Mouse (Mus musculus): ENCODE measurements around the gene Fam20c. TPM values are rescaled to one million over a fixed set of nuclear protein-coding genes. Genes with fewer than 3 reads are reported as not detected.

The Fam20c gene
- polyA plus RNA-seq, 1 experiment from 2014 or later: 51.5 TPM

DNA sequence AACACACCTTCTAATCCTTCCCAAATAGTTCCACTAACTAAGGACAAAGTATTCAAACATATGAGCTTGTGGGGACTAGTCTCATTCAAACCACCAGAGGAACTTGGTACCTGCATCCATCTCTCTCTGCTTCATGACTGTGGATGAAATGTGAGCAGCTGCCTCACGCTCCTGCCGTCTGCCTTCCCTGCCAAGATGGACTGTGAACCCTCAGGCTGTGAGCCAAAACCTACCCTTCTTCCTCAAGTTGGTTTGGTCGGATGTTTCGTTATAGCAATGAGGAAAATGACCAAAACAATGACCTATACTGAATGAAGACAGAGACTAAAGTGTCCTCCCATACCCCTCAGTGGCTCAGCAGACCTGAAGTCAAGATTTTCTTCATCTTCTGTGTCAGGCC, 86.7 kb downstream of the Fam20c start:
- 95% methylated on average over 4 of the region's 4 CpGs for WGBS
- H3K36me3 ChIP-seq: no peaks in the 10 kb centered on the region
- ATAC-seq (ENCODE audit: low FRiP score): no peak
- no peak overlapping the region for H3K4me3 ChIP-seq
- no peaks in the 10 kb centered on the region for H3K27me3 ChIP-seq
- H3K9me3 ChIP-seq: no peaks in the 10 kb centered on the region
- no peak overlapping the region for H3K9ac ChIP-seq
- H3K27ac ChIP-seq: no peak overlapping the region
- 0 out of 2 replicates have a peak, but pooled peaks cover 3% of the 10 kb centered on the region for H3K4me1 ChIP-seq (replicated peaks)
- no peak overlapping the region for H3K4me2 ChIP-seq

DNA sequence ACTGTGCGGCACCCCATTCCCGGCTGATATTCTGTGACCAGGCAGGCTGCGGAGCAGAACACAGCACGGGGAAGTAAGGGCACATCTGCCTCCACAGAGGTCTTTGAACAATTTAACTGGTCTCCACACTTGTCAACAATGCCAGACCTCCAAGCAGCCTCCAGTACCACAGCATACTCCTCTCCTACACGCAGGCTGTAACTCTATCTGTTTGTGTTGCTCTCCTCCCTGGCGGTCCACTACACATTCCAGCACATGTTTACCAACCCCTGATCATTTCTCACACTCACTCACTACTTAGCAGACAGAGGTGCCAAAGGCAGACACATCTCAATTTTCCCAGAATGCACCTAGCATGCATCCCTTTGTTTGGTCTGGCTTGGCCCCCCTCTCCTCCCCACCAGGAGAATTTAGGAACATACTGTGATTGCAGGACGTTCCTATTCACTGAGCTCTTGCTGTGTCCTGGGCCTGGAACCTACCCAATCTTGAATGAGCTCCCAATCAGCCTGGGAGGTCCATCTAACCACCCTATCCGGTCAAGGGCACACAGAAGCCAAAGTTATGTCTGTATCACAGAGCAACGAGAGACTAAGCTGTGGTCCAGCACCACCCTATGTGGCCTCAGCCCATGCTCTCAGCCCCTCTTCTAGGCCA, 89.0 kb downstream of the Fam20c start:
- no peak overlapping the region for H3K4me3 ChIP-seq
- no peak overlapping the region for H3K27ac ChIP-seq
- H3K4me2 ChIP-seq: no peak overlapping the region
- no peaks in the 10 kb centered on the region for H3K9me3 ChIP-seq
- peaks cover 7% of the 10 kb centered on the region; the same call in 1 of the 2 replicates for H3K4me1 ChIP-seq (replicated peaks)
- ATAC-seq (ENCODE audit: low FRiP score): no peak
- 0 out of 2 replicates have a peak, but pooled peaks cover 4% of the 10 kb centered on the region for H3K27me3 ChIP-seq
- H3K9ac ChIP-seq: no peak overlapping the region
- no peaks in the 10 kb centered on the region for H3K36me3 ChIP-seq
- WGBS: 76% methylated on average over 9 of the region's 9 CpGs

DNA sequence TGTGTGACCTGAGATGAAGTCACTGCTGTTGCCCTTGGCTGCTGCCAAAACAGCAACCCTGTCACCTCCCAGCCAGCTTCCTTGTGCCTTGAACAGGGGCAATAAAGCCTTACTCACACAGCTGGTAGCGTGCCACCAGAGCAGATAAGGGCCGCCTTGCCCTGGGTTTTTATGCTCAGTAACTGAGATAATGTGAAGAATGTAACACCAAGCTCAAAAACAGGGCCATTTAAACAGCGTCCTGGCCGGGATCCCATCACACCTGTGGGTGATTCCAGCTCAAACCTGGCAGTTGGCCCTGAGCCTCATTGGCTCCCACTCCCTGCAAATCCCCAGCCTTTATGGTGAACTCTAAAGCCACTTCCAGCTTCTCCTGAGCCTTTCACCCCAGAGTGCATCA, 92.2 kb downstream of the Fam20c start:
- no peaks in the 10 kb centered on the region for H3K36me3 ChIP-seq
- H3K9ac ChIP-seq: 0 out of 2 replicates have a peak overlapping the region, but pooled peaks have one; percentile 35
- WGBS: 88% methylated on average over 4 of the region's 4 CpGs
- H3K9me3 ChIP-seq: no peaks in the 10 kb centered on the region
- no peak for ATAC-seq (ENCODE audit: low FRiP score)
- no peak overlapping the region for H3K4me3 ChIP-seq
- H3K4me1 ChIP-seq (replicated peaks): peaks cover 7% of the 10 kb centered on the region; the same call in 1 of the 2 replicates
- H3K27ac ChIP-seq: no peak overlapping the region
- peaks cover 4% of the 10 kb centered on the region; the same call in 1 of the 2 replicates for H3K27me3 ChIP-seq
- H3K4me2 ChIP-seq: no peak overlapping the region

DNA sequence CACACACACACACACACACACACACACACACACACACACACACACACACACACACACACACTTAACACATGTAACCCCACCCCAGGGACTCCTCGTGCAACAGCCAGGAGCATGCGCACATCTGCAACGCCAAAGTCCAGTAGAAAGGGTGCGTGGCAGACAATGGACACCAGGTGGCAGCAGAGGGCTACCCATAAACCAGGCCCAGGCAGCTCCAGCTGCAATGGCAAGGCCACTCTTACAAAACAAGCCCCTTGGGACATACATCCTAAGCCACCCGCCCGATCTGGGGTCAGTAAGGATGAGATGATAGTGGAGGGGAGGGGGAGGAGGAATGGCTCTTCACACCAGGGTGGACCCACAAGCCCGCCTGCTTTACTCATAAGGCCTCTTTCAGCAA, 93.8 kb downstream of the Fam20c start:
- H3K4me1 ChIP-seq (replicated peaks): peaks cover 4% of the 10 kb centered on the region; the same call in 1 of the 2 replicates
- 3% methylated on average over 7 of the region's 7 CpGs for WGBS
- H3K9ac ChIP-seq: no peak overlapping the region
- no peaks in the 10 kb centered on the region for H3K36me3 ChIP-seq
- no peak overlapping the region for H3K27ac ChIP-seq
- ATAC-seq (ENCODE audit: low FRiP score): peak; percentile 61
- H3K4me2 ChIP-seq: peak overlapping the region; percentile 32
- no peak overlapping the region for H3K4me3 ChIP-seq
- H3K27me3 ChIP-seq: peaks cover 4% of the 10 kb centered on the region; the same call in 1 of the 2 replicates
- H3K9me3 ChIP-seq: no peaks in the 10 kb centered on the region

DNA sequence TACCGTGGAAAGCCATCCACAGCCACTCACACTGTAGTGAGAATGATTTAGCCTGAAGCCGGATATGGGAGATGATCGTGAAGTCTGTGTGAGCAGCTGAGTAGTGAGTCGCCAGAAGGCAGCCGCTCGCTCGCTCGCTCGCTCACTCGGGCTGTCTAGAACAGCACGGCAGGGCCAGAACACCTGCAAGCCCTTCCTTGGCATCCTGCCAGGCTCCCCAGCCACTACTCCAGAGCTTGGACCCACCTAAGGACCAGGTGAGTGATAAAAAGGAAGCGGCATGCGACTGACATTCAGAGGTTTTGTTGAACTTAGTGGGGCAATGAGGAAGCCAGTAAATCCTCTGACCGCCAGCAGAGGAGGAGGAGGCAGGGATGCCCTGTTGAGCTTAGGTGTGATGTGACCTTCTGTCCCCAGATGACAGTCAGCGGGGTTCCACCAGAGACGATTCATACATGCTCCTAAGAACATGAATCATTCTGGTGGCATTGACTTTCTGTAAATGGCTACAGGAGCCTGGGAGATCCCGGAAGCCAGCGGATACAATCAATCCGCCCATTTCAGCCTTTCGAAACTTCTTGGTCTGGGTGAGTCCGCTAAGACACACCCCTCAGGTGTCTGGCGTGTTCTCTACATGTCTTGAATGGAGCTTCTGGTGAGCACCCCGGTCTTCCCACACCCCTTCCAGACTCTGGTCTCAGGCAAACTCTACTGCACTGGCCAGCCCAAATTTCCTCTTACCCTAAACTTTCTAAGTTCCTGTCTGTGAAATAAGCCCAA, 95.6 kb downstream of the Fam20c start:
- H3K4me3 ChIP-seq: no peak overlapping the region
- no peaks in the 10 kb centered on the region for H3K9me3 ChIP-seq
- H3K27me3 ChIP-seq: peaks cover 4% of the 10 kb centered on the region; the same call in 1 of the 2 replicates
- H3K9ac ChIP-seq: no peak overlapping the region
- H3K4me1 ChIP-seq (replicated peaks): peaks cover 4% of the 10 kb centered on the region; the same call in 1 of the 2 replicates
- no peak overlapping the region for H3K27ac ChIP-seq
- no peak overlapping the region for H3K4me2 ChIP-seq
- no peak for ATAC-seq (ENCODE audit: low FRiP score)
- H3K36me3 ChIP-seq: no peaks in the 10 kb centered on the region
- 86% methylated on average over 23 of the region's 23 CpGs for WGBS

DNA sequence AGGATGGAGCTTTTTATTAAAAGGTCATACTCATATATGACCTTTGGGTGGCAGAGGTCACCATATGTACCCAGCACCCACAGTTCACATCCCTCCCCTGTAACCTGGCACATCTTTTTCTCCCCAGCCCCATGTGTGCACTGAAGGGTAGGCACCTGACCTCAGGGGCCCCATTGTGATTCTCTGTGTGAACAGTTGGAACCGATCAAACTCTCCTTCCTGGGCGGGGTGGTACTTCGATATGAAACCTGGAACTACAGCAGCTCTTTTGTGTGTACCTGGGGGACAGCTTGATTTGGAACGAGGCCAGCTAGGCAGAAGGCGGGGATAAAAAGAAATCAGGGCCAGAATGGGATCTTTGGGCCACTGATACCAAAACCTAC, 96.1 kb downstream of the Fam20c start:
- peaks cover 4% of the 10 kb centered on the region; the same call in 1 of the 2 replicates for H3K4me1 ChIP-seq (replicated peaks)
- H3K27me3 ChIP-seq: peaks cover 4% of the 10 kb centered on the region; the same call in 1 of the 2 replicates
- H3K9me3 ChIP-seq: no peaks in the 10 kb centered on the region
- H3K4me3 ChIP-seq: no peak overlapping the region
- ATAC-seq (ENCODE audit: low FRiP score): no peak
- H3K36me3 ChIP-seq: no peaks in the 10 kb centered on the region
- no peak overlapping the region for H3K9ac ChIP-seq
- H3K4me2 ChIP-seq: no peak overlapping the region
- 89% methylated on average over 5 of the region's 5 CpGs for WGBS
- no peak overlapping the region for H3K27ac ChIP-seq

DNA sequence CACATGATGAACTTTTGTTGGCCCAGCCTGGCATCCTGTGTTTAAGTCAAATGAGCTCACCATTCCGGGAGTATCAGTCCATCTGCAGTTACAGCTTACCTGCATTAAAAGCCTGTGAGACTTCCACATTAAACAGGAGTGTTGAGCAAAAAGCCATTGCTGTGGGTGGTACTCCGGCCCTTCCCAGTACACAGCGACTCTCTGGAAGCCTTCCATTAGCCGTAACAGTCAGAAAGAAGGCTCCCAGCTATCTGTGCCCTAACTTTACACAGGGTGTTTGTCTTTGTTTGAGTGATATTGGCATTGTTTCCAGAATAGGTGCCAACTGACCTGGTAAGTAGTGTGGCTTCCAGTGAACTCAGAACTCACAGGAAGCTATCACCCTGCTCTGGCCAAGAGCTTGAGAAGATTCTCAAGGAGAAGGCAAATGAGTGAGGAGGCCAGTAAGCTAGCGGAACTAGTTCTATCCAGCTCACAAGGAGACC, 97.0 kb downstream of the Fam20c start:
- Histone ChIP-seq H3K27me3 (peaks cover 4% of the 10 kb centered on the region; the same call in 1 of the 2 replicates), H3K4me1 (replicated peaks) (peaks cover 4% of the 10 kb centered on the region; the same call in 1 of the 2 replicates), H3K36me3 (no peaks in the 10 kb centered on the region), H3K9me3 (no peaks in the 10 kb centered on the region), H3K4me2 (no peak overlapping the region), H3K9ac (no peak overlapping the region), H3K4me3 (no peak overlapping the region), H3K27ac (no peak overlapping the region)
- ATAC-seq (ENCODE audit: low FRiP score): no peak
- 90% methylated on average over 5 of the region's 5 CpGs for WGBS

DNA sequence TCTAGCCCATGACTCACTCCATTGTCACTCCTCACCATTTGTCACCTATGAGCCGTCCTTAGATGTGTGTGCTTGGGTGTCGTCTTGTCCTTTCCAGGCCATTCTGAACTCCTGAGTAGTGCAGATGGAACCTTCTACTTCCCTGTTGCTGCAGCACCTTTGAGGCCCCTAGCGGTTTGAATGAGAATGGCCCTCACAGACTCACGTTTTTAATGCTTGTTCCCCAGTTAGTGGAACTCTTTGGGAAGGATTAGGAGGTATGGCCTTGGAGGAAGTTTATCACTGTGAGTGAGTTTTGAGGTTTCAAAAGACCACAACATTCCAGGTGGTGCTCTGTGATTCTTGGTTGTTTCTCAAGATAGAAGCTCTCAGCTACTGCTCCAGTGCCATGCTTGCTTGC, 97.8 kb downstream of the Fam20c start:
- WGBS: 68% methylated on average over 4 of the region's 4 CpGs
- ATAC-seq (ENCODE audit: low FRiP score): no peak
- no peak overlapping the region for H3K9ac ChIP-seq

DNA sequence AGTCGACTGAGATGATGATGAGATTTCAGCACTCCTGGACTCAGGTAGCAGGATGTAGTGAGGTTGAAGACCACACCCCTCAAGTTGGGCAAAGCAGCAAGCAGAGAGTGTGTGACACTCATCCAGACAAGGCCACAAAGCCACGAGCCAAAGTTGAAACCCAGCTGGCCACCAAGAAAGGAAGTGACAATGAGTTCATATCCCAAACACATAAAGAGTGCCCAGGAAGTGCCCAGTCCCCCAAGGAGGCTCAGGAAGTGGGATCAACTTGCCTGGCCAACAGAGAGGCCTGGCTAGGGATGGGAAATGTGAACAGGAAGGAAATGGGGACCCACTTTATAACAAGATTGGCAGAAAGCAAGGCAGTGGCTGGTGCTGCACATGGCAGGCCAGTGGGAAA, 99.0 kb downstream of the Fam20c start:
- Histone ChIP-seq H3K27me3 (no peaks in the 10 kb centered on the region; the same call in 1 of the 2 replicates), H3K27ac (no peak overlapping the region), H3K36me3 (no peaks in the 10 kb centered on the region), H3K9me3 (no peaks in the 10 kb centered on the region), H3K4me2 (no peak overlapping the region), H3K4me3 (no peak overlapping the region), H3K9ac (no peak overlapping the region), H3K4me1 (replicated peaks) (0 out of 2 replicates have a peak, but pooled peaks cover 3% of the 10 kb centered on the region)
- WGBS: 85% methylated on average over 2 of the region's 2 CpGs
- no peak for ATAC-seq (ENCODE audit: low FRiP score)

More for the DNA sequence above, 97.8 kb downstream of the Fam20c start:
- no peaks in the 10 kb centered on the region for H3K9me3 ChIP-seq
- no peak overlapping the region for H3K4me3 ChIP-seq
- H3K27ac ChIP-seq: no peak overlapping the region
- H3K4me1 ChIP-seq (replicated peaks): peaks cover 4% of the 10 kb centered on the region; the same call in 1 of the 2 replicates
- H3K27me3 ChIP-seq: no peaks in the 10 kb centered on the region; the same call in 1 of the 2 replicates
- H3K4me2 ChIP-seq: no peak overlapping the region
- no peaks in the 10 kb centered on the region for H3K36me3 ChIP-seq

DNA sequence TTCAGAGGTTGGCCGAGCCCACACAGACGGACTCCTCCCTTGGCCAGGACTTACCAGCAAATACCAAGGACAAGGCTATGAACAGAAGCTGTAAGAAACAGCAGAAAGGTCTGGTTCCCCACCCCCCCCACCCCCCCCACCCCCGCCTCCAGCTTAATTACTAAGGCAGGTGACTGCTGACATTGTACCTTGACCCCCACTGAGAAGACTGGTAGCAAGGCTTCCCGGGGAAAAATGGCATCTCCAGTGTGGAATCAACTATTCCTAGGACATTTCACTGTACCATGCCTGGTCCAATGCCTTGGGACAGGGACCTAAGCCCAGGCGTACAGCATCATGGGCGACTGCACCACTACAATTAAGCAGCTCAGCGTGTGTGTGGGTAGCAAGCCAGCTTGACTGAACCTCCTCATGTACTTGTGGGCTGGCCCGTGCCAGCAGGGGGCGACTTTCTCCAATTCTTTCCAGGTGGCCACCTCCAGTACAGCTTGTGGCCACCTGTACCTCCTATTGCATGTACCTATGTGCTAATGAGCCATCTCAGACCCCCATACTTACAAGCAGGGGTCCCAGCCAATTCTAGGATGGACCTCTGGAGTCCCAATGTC, 102.8 kb downstream of the Fam20c start:
- no peak overlapping the region for H3K4me3 ChIP-seq
- no peaks in the 10 kb centered on the region for H3K9me3 ChIP-seq
- 35% methylated on average over 9 of the region's 9 CpGs for WGBS
- H3K4me1 ChIP-seq (replicated peaks): 0 out of 2 replicates have a peak, but pooled peaks cover 3% of the 10 kb centered on the region
- no peak overlapping the region for H3K9ac ChIP-seq
- H3K27me3 ChIP-seq: no peaks in the 10 kb centered on the region
- no peak overlapping the region for H3K4me2 ChIP-seq
- H3K36me3 ChIP-seq: no peaks in the 10 kb centered on the region
- ATAC-seq (ENCODE audit: low FRiP score): peak; percentile 57; the same call in 1 of the 2 replicates
- H3K27ac ChIP-seq: no peak overlapping the region

DNA sequence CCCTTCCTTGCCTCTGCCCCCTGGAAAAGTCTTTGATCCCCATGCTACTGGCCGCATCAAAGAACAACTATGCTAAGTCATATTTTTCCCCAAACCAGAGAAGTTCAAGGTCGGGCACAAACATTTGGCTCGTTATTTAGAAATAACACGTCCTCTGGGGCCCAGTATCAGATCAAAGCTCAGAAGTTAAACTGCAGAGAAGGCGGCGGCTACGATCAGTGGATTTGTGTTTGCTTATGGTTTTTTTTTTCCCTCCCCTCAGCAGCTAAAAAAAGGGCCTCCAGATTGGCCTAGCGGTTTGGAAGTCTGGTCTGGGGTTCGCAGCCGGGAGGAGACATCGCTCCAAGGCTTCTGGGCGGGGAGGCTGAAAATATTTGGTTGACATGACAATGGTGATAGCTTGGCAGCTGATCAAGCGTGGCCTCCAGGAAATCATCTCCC, 103.5 kb downstream of the Fam20c start:
- Histone ChIP-seq H3K36me3 (no peaks in the 10 kb centered on the region), H3K4me2 (no peak overlapping the region), H3K9me3 (no peaks in the 10 kb centered on the region), H3K9ac (no peak overlapping the region), H3K4me1 (replicated peaks) (0 out of 2 replicates have a peak, but pooled peaks cover 3% of the 10 kb centered on the region), H3K27me3 (no peaks in the 10 kb centered on the region), H3K27ac (no peak overlapping the region), H3K4me3 (no peak overlapping the region)
- no peak for ATAC-seq (ENCODE audit: low FRiP score)
- 66% methylated on average over 13 of the region's 13 CpGs for WGBS
